Mouse (Mus musculus): ENCODE measurements around the gene Obscn.

DNA sequence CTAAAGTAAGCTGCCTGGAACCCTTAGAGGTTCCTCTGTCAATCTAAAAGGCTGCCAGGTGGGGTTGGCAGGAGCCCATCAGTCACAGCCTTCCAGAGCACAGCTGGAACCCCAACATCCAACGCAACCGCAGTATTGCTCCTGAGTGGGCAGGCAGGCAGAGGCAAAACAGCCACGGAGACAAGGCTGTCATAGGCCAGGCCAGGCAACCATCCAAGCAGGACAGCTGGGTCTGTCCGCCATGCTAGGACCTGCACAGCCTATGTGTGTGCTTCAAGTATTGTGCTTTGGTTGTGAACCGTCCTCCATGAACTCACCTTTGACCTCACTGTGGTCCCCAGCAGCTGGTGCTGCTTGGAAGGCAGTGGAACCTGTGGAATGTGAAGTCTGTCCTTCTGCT lies 19.7 kb upstream of the Obscn start:
- TF ChIP-seq CTCF (IDR thresholded peaks at IDR 0.05; ENCODE audit: low read depth) (no peak), EP300 (optimal IDR thresholded peaks at IDR 0.05) (no peak)
